Comparison of ENCODE assay signal across 17 mouse cellular contexts in the genomic region with DNA sequence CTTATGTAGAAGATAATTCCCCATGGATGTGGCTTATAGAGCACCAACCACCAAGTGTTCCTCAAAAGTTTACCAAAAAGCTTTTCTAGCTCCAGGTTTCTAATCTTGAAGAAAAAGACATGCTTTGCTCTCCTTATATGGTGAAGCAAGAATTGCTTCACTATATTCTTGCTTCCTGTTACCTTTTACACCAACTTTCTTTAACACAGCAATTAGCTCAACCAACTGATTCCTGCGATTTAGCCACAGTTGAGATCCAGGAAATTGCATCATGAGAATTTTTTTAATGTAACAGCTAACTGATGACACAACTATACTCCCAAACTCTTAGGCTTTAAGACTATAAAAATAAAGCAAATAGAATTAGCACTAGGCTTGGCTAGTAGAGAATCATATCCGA. TPM values are rescaled to one million over a fixed set of nuclear protein-coding genes. Genes with fewer than 3 reads are reported as not detected.
"Had no signal": no experiment of that assay in that cellular context is flagged by ENCODE, and none has a peak within 500 bp of the region (broad histone marks: within the 10 kb centered on the region; RNA-seq: fewer than 3 reads in every experiment).

No protein-coding gene starts in this region.

- H3K27ac ChIP-seq: neural tube, embryonic 13.5 days; neural tube, embryonic 15.5 days; stomach, embryonic 15.5 days; stomach, postnatal 0 days had no signal

- H3K4me1 ChIP-seq: neural tube, embryonic 13.5 days had no signal

- H3K9ac ChIP-seq: neural tube, embryonic 13.5 days; neural tube, embryonic 15.5 days; stomach, embryonic 15.5 days had no signal

- H3K27me3 ChIP-seq: neural tube, embryonic 13.5 days; neural tube, embryonic 15.5 days; stomach, embryonic 15.5 days had no signal

- H3K4me2 ChIP-seq: neural tube, embryonic 13.5 days; neural tube, embryonic 15.5 days; stomach, embryonic 15.5 days had no signal

- H3K4me3 ChIP-seq: neural tube, embryonic 13.5 days; neural tube, embryonic 15.5 days; stomach, embryonic 15.5 days had no signal

- H3K9me3 ChIP-seq: neural tube, embryonic 13.5 days; neural tube, embryonic 15.5 days; stomach, embryonic 15.5 days had no signal

- H3K36me3 ChIP-seq: neural tube, embryonic 13.5 days; neural tube, embryonic 15.5 days; stomach, embryonic 15.5 days had no signal

- DNase-seq: retina, postnatal 1 day; right cerebral cortex, adult 18-20 months; right cerebral cortex, postnatal 14 days; right cerebral cortex, postnatal 25 days; right cerebral cortex, postnatal 4 days; spleen, adult 18-20 months; thymus, adult 18-20 months; thymus, adult 2 months; thymus, postnatal 14 days; thymus, postnatal 25 days; thymus, postnatal 4 days had no signal

RNA-seq across cellular contexts. Expression of a gene that starts 4.5 kb away (rescaled TPM):
- polyA plus RNA-seq: spleen, adult 2 months; thymus, postnatal 0 days had no signal
